Mouse (Mus musculus): ENCODE measurements around the gene Lyrm2. TPM values are rescaled to one million over a fixed set of nuclear protein-coding genes. Genes with fewer than 3 reads are reported as not detected.

The Lyrm2 gene
- total and polyA plus RNA-seq, 3 experiments, result 3.2 to 110 (median 42.0) TPM

- ATAC-seq (ENCODE audit: extremely low read depth, insufficient number of reproducible peaks, low FRiP score, poor library complexity, severe bottlenecking) (no peak), DNase-seq (ENCODE audit: low spot score) (no peak)
- Histone ChIP-seq H3K27me3 (ENCODE audit: insufficient read depth, low read length) (peaks cover 14% of the 10 kb centered on the region), H3K9me3 (replicated peaks) (no peaks in the 10 kb centered on the region), H3K4me3 (ENCODE audit: low read depth, low read length) (no peak overlapping the region), H3K36me3 (replicated peaks) (no peaks in the 10 kb centered on the region), H3K4me1 (ENCODE audit: insufficient read depth, low read depth, low read length) (peaks cover 2% of the 10 kb centered on the region; the same call in 1 of the 2 replicates)
- TF ChIP-seq CTCF (IDR thresholded peaks at IDR 0.05; ENCODE audit: low read depth, low read length) (no peak), POLR2AphosphoS5 (IDR thresholded peaks at IDR 0.05; ENCODE audit: insufficient replicate concordance, low read depth, low read length) (no peak), GATA1 (IDR thresholded peaks at IDR 0.05; ENCODE audit: borderline replicate concordance, low read length) (no peak), TAL1 (conservative IDR thresholded peaks at IDR 0.05; ENCODE audit: low read depth, low read length) (no peak), GATA2 (IDR thresholded peaks at IDR 0.05; ENCODE audit: borderline replicate concordance, low read depth, low read length) (no peak)
Measured at GRCm38 (mm10) chr4:32834541-32834940, 34.5 kb downstream of the Lyrm2 start.

- DNase-seq (ENCODE audit: low spot score), result no peak
- H3K4me3 ChIP-seq (ENCODE audit: low read depth, low read length), result no peak overlapping the region
- no peak for ATAC-seq (ENCODE audit: extremely low read depth, insufficient number of reproducible peaks, low FRiP score, poor library complexity, severe bottlenecking)
- peaks cover 2% of the 10 kb centered on the region; the same call in 1 of the 2 replicates for H3K4me1 ChIP-seq (ENCODE audit: insufficient read depth, low read depth, low read length)
- peaks cover 13% of the 10 kb centered on the region for H3K27me3 ChIP-seq (ENCODE audit: insufficient read depth, low read length)
- TF ChIP-seq CTCF (IDR thresholded peaks at IDR 0.05; ENCODE audit: low read depth, low read length) (no peak), GATA1 (IDR thresholded peaks at IDR 0.05; ENCODE audit: borderline replicate concordance, low read length) (no peak), TAL1 (conservative IDR thresholded peaks at IDR 0.05; ENCODE audit: low read depth, low read length) (no peak)
- no peaks in the 10 kb centered on the region for H3K36me3 ChIP-seq (replicated peaks)
- no peaks in the 10 kb centered on the region for H3K9me3 ChIP-seq (replicated peaks)
Measured at GRCm38 (mm10) chr4:32836071-32836470, 36.0 kb downstream of the Lyrm2 start.

DNA sequence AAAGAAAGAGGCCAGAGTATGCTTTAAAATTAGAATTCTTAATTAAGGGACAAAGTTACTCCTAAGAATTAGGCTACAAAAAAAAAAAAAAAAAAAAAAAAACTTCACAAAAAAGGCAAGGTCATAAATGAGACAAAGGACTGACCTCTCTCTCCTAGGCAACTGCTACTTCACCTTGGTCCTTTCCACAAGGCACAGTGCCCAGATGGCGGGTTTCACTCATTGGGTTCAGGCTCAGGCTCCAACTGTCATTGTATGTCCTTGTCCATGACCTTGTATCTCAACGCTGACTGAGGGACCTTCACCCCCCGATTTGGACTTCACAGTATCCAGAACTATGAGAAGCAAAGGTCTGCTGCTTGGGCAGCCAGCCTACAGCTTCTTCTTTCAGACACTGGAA is 38.3 kb downstream of the Lyrm2 start:
- Histone ChIP-seq H3K27me3 (ENCODE audit: insufficient read depth, low read length) (peaks cover 17% of the 10 kb centered on the region), H3K36me3 (replicated peaks) (no peaks in the 10 kb centered on the region), H3K4me3 (ENCODE audit: low read depth, low read length) (no peak overlapping the region), H3K9me3 (replicated peaks) (no peaks in the 10 kb centered on the region), H3K4me1 (ENCODE audit: insufficient read depth, low read depth, low read length) (no peaks in the 10 kb centered on the region)
- ATAC-seq (ENCODE audit: extremely low read depth, insufficient number of reproducible peaks, low FRiP score, poor library complexity, severe bottlenecking) (no peak), DNase-seq (ENCODE audit: low spot score) (no peak)
- TF ChIP-seq POLR2AphosphoS5 (IDR thresholded peaks at IDR 0.05; ENCODE audit: insufficient replicate concordance, low read depth, low read length), result no peak
- no peak for TF ChIP-seq GATA1 (IDR thresholded peaks at IDR 0.05; ENCODE audit: borderline replicate concordance, low read length)
- no peak for TF ChIP-seq GATA2 (IDR thresholded peaks at IDR 0.05; ENCODE audit: borderline replicate concordance, low read depth, low read length)
- TF ChIP-seq TAL1 (conservative IDR thresholded peaks at IDR 0.05; ENCODE audit: low read depth, low read length), result no peak
- no peak for TF ChIP-seq CTCF (IDR thresholded peaks at IDR 0.05; ENCODE audit: low read depth, low read length)

Other genes starting within 250 kb of the Lyrm2 start
- gene Gja10, start 197.5 kb upstream of the Lyrm2 start, total RNA-seq (2014; fragmentation: Nextera tagmentation), result not detected in 2 replicates
- not detected in 2 replicates for gene Gja10, start 197.5 kb upstream of the Lyrm2 start, total RNA-seq (2017)
- not detected in 2 replicates for gene Gja10, start 197.5 kb upstream of the Lyrm2 start, polyA plus RNA-seq (2012)
- gene Casp8ap2, start 184.8 kb upstream of the Lyrm2 start, total RNA-seq (2014; fragmentation: Nextera tagmentation), result 80.1 and 80.7 TPM in 2 replicates
- gene Casp8ap2, start 184.8 kb upstream of the Lyrm2 start, total RNA-seq (2017), result 63.4 and 88.9 TPM in 2 replicates
- gene Casp8ap2, start 184.8 kb upstream of the Lyrm2 start, polyA plus RNA-seq (2012), result 6.3 and 11.8 TPM in 2 replicates
- gene Mdn1, start 143.1 kb upstream of the Lyrm2 start, total RNA-seq (2014; fragmentation: Nextera tagmentation), result 52.3 and 58.8 TPM in 2 replicates
- gene Mdn1, start 143.1 kb upstream of the Lyrm2 start, total RNA-seq (2017), result 34.1 TPM in 2 replicates
- 2.7 and 4.2 TPM in 2 replicates for gene Mdn1, start 143.1 kb upstream of the Lyrm2 start, polyA plus RNA-seq (2012)
- 3.1 and 3.9 TPM in 2 replicates for gene Ankrd6, start 150.6 kb downstream of the Lyrm2 start, total RNA-seq (2014; fragmentation: Nextera tagmentation)
- 4.1 and 5.9 TPM in 2 replicates for gene Ankrd6, start 150.6 kb downstream of the Lyrm2 start, total RNA-seq (2017)
- 0.34 and 0.61 TPM in 2 replicates for gene Ankrd6, start 150.6 kb downstream of the Lyrm2 start, polyA plus RNA-seq (2012)
- gene Rragd, start 182.8 kb downstream of the Lyrm2 start, total RNA-seq (2014; fragmentation: Nextera tagmentation), result 6.9 and 9.1 TPM in 2 replicates
- gene Rragd, start 182.8 kb downstream of the Lyrm2 start, total RNA-seq (2017), result 38.4 and 44.3 TPM in 2 replicates
- 0.49 and 0.61 TPM in 2 replicates for gene Rragd, start 182.8 kb downstream of the Lyrm2 start, polyA plus RNA-seq (2012)
- 73.5 and 85.3 TPM in 2 replicates for gene Ube2j1, start 231.2 kb downstream of the Lyrm2 start, total RNA-seq (2014; fragmentation: Nextera tagmentation)
- 44.8 and 48.1 TPM in 2 replicates for gene Ube2j1, start 231.2 kb downstream of the Lyrm2 start, total RNA-seq (2017)
- 31.8 and 32.3 TPM in 2 replicates for gene Ube2j1, start 231.2 kb downstream of the Lyrm2 start, polyA plus RNA-seq (2012)

All from G1E (cell line).